Mouse (Mus musculus): ENCODE measurements around the gene 1700034J05Rik.

Gene 1700034J05Rik

DNA sequence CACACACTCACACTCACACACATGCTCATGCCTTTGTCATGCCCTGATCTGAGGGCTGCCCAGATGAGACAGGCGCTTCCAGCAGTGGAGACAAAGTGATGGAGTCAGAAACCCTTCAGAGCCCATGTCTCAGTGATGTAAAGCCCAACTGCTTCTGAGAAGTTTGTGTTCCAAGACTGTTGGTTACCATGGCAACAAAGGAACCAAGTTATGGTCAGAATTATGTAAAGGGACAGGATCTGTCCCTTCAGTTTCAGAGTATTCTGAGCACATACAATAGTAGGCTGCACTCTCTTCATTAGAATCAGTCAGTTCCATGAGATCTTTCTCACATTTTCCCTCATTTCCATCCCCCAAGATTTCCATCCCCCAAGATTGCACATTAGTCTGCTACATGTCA is at the start of gene 1700034J05Rik:
Gene 1700034J05Rik, minus strand, starts transcription at position 165 of the 400 bp plus-strand sequence.
- DNase-seq (ENCODE audit: low spot score), result no peak

DNA sequence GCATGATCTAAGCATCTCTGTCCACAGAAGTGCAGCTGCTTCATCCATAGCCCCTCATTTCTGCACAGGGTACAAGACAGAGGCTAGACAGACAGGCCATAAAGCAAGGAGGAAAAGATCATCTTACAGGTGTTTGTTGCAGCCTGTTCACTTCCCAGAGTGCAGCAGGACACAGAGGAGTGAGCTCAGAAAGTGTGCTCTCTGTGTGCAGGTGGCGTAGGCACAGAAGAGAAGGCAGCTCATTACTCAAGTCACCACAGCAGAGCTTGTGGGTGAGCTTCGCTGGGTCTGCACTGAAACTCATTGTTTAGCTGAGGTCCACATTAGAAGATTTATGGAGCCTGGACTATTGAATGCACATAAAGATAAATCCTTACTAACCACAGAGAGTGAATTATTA is 45.5 kb upstream of the 1700034J05Rik start:
- no peak for DNase-seq (ENCODE audit: low spot score)

DNA sequence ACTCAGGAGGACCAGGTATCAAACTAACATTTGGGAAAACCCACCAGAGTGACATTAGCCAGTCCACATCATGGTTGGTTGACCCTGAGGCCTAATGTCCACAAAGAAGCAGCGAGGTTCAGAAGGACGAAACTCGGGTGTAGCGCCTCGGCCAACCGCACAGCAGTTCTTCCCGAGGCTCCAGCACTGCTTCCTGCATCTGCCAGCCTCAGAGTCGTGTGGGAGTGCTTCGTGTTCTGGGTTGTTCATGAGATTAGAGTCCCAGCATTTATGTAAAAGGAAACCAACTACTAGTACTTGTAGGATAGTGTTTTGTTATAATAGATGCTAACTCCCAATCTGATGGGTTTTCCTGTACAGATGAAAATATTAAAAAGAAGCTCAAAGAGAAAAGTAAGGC is 45.1 kb upstream of the 1700034J05Rik start:
- DNase-seq (ENCODE audit: low spot score), result no peak

DNA sequence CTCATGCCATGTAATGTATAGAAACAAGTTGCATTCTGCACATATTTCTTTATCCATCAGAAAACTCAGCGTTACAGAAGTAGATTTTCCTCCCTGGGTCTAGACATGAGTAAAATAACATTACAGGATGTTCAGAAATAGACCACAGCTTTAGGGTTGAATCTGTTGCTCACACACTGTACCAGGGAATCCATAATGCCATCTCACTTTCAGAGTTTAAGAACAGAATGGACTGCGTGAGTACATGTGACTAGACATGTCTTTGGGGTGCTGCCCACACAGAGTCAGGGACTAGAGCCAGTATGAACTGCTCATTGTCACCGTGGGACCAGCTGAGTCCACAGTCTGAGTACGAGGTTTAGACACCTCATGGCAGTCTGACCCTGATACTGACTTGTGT is 44.5 kb upstream of the 1700034J05Rik start:
- DNase-seq (ENCODE audit: low spot score), result no peak

DNA sequence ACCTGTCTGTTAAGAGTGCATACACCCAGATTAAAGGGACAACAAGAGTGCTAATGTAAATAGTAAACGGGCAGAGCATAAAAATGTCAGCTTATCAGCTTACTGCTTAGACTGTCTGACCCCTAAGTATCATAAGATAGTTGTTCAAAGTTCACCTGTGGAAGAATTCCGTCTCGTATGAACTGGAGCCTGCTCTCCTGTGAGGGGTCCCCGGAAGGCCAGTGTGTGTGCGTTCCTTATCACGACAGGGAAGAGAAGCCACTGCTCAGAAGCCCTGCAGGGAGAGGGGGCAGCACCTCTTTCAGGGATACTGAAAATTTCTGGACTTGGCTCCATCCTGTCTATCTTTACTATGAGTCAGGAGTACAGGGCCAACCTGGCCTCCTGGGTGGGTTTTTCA is 42.8 kb upstream of the 1700034J05Rik start:
- DNase-seq (ENCODE audit: low spot score), result no peak

DNA sequence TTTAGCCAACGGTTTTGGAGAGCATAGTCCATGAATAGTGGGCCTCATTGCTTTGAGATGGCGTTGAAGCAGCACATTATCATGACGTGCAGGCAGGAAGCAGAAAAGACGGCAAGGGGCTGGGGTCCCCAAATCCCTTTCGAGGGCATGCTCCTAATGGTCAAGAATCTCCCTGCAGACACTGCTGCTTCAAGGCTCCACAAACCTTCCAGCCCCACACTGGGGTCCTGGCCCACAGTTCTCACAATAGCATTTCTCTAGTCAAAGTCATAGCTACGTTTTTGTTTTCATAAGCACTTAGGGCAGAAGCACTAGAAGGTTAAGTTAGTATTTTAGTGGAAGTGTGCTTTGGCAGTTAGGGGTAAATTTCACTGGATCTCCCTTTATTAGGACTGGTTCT is 41.7 kb upstream of the 1700034J05Rik start:
- DNase-seq (ENCODE audit: low spot score), result no peak

DNA sequence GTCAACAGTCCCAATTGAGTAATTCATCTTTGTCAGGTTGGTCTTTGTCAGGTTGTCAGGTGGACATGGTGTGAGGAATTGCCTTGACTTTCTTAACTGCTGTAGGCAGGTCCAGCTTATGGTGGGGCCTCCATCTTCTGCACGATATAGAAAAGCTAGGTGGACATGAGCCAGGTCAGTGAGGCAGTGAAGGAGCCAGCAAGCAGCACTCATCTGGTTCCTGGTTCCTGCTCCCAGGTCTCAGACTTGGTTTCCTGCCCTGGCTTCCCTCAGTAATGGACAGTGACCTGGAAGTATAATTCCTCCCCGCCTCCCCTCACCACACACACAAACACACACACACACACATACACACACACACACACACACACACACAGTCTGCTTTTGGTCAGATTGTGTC is 41.2 kb upstream of the 1700034J05Rik start:
- DNase-seq (ENCODE audit: low spot score), result no peak

DNA sequence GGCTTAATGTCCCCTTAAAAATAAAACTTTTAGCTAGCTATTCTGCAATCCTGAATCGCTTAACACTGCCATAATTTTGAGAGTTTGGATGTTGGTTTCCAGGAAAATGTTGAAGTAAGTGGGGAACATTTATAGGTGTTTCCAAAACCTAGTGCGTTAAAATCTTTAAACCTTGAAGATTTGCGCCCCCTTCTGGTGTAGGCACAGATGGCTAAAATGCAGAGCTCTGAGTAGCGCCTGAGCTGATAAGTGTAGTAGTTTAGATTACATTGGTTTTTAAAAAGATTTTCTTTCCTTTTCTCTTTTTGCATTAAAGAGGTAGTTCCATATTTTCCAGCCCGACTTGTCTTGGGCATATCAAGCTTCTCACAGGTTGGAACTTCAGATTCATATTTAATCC is 40.0 kb upstream of the 1700034J05Rik start:
- peak; percentile 69 for DNase-seq (ENCODE audit: low spot score)

DNA sequence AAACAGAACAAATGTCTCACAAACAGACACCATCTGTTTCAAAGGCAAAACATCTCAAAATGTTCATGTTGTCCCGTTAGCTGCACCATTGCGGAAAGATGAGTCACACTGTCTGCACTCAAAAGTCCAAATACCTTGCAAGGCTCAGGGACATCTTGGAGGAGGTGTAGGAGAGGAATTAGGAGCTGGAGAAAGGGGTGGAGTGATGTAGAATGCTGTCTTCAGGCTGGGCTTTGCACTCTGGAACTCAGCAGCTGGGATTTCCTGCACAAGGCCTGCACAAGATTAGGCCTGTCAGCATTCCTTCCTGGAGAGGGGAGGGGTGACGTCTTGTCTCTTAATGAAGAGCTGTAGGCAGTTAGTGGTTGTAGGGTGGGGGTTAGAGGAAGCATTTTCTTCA is 30.3 kb upstream of the 1700034J05Rik start:
- no peak for DNase-seq (ENCODE audit: low spot score)

DNA sequence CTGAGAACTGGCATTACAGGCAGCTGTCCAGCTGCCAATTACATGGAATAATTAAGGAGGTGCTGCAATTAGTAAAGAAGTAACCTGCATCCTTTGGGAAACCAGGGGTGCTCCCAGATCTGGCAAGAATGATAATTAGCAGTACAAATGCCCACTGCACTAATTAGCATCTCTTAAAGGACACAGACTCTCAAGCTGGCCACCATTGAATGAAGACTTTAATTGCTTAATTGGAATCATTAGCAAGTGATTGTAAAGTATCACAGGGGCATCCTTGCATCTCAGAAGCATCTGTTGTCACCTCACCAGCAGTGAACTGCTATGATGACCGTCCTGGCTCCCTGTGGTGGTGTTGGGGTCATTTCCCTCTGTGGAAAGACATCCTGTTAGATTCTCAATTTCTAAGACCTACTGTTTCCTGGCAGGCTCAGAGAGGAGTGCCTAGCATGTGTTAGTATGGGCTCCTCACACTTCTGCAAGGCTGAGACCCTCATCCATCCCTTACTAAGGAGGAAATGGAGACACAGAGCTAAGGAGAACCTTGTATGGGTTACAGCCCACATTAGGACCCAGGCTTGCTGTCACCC is 27.1 kb upstream of the 1700034J05Rik start:
- no peak for DNase-seq (ENCODE audit: low spot score)

DNA sequence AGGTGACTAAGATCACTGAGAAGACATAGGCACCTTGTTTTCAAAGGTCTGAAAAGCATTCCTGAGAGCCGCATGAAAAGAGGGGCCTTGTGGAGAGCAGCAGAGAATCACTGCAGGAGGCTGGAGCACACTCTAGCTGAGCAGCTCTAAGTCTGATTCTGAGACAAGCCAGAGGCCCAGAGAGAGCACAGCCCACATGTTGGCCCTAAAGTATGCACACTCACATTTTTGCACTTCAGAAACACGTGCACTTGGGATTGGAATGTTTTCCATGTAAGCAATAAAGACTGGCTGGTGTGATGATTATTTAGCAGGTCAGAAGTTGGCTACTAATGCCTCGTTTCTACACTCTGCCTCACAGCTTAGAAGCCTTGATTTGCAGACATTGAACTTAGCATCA is 25.7 kb upstream of the 1700034J05Rik start:
- DNase-seq (ENCODE audit: low spot score), result peak; percentile 57

DNA sequence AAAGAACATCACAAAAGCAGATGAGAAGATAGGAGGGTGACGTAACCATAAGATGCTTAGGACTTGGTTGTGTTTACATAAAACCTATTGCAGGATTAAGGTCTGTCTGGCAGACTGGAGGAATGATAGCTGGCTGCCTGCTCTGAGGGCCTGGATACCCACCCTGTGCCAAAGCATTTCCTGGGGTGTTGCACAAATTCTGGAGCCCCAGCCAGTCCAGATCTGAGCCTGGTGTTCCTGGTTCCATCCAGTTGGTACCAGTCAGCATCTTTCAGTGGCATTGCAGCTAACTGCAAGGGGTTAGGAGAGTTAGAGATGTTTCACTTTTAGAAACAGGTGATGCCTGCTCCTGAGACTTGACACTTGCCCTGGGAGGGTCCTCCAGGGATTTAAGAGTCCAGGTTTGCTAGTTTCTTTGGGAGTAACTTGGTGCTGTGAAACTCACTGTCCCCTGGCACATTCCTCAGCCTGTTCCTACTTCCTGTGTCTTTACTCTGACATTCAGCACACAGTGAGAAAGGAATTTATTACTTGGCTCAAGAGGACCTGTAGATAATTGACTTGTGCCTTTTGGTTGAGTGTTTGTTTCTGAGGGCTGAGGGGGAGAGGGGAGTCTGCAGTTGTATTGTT is 25.0 kb upstream of the 1700034J05Rik start:
- DNase-seq (ENCODE audit: low spot score), result no peak

DNA sequence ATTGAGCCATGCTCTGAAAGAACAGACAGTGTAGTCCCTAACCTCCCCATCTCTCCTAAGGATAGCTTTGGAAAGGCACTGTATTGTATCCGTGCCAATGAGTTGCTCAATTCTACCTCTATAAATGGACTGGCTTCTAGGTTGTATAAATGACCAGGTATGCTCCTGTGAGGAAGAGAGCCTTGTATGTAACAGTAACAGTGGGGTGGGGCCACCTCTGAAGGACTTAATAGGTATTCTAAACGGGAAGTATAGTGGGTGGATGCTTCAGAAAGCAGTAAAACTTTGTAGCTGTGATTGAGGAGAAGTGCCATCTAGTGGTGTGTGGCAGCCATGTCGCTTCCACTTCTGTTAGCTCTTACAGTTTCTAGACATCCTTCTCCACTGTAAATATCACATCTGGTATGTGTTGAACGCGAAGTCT is 24.5 kb upstream of the 1700034J05Rik start:
- DNase-seq (ENCODE audit: low spot score), result peak; percentile 43

DNA sequence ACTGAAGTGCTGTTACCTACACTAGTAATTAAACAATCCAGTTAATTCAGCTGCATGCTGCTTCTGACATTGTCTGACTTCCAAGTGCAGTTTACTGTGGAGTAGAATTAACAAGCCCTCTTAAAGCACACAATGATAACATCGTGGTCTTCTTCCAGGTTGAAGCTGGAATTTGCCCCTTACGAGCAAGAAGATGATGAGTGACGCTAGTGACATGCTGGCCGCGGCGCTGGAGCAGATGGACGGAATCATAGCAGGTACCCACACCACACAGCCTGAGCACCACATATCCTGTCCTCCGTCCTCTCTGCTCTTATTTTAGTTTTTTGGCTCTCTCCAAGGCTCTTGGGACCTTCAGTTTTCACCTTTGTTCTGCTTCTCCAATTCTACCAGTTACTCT is 22.2 kb upstream of the 1700034J05Rik start:
- DNase-seq (ENCODE audit: low spot score), result no peak

DNA sequence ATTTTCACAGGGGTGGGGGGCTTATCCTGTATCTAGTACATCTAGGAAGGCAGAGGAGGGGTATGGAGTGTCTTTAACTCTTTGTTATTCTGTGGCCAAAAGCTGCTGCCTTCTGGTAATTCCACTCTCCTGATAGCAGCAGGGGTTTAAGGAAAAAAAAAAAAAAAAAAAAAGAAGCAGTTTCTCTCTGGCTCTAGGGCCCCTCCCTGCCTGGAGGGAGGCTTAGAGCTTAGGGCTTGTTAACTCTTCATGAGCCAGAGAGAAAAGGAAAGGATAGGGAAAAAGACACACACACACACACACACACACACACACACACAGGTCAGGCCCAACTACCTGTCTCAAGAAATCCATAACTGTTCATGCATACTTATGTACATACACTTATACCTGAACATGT is 19.6 kb upstream of the 1700034J05Rik start:
- DNase-seq (ENCODE audit: low spot score), result no peak

DNA sequence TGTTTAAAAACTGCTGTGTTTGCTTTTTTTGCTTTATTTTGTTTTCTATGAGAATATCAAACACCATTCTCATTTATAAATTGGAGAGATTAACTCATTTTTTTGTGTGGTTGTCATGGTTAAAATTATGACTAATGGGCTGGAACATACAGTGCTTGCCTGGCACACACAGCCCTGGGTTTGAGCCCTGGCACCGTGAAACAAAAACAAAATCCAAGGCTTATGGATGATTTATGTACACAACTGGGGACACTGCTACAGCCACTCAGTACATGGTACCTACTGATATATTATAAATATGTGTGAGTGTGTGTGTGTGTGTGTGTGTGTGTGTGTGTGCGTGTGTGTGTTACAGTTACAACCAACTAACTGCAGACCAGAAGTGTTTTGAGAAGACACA is 19.2 kb upstream of the 1700034J05Rik start:
- DNase-seq (ENCODE audit: low spot score), result no peak

DNA sequence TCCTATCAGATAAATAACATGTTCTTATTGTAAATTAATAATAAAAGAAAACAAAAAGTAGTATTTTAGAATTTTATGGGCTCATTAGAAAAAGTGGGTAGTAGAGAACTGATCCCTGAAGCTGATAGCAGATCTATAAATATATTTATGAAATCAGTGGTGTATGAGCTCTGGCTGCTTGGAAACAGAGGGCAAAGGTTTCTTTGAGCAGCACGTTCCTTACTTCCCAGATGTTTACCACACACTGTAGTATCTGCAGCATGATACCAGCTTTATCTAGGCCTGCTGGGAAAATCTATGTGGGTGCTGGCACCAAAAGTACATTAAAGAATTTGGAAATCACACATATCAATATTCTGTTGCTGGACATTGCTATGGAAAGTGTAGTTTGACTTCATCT is 18.5 kb upstream of the 1700034J05Rik start:
- no peak for DNase-seq (ENCODE audit: low spot score)

DNA sequence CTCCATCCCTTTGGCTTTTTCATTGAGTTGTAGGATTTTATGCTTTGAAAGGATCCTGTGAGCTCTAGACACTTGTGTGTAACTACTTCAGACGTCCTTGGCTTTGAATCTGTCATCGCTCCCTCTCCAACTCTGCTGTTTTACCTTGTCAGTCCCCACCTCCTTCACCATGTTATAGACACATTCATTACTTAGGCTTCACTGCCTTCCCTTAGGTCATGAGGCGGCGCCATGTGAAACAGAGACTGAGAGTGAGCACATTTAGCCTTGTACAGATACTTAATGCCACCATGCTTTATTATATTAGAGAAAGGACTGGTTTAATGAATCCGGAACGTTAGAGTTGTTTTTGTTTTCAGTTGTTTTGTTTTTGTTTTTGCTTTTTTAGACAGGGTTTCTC is 17.8 kb upstream of the 1700034J05Rik start:
- DNase-seq (ENCODE audit: low spot score), result no peak

DNA sequence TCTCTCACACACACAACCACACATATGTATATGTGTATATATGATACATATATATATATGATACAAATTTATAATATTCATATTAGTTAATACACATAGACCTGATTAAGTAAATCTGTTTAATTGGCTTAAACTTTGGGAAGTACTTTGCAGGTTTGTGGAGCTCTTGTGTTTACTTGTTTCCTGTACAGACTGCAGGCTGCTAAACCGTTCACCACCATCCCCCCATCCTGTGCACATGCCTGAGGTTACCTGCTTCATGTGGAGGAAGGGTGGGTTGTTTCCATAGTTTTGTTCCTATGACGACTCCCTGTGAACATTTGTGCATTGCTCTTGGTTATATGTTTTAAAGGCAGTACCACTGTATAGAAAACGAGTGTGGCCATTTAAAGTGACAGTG is 17.1 kb upstream of the 1700034J05Rik start:
- DNase-seq (ENCODE audit: low spot score), result no peak

DNA sequence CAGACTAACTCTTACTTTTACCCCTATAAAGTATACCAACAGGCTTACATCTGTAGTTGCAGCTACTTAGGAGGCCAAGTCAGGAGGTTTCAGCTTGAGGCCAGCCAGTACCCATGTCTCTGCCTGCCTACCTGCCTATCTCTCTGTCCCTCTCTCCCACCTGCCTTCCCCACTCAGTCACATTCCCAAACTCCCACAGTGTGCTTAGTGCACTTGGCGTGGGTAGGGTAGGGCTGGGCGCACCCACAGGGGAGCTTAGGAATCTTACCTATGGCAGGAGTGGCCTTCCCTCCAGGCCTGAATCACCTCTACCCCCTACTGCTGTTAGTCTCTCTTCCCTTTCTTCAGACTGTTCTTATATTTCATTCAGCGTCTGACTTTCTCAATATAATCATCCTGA is 16.6 kb upstream of the 1700034J05Rik start:
- peak; percentile 35 for DNase-seq (ENCODE audit: low spot score)

DNA sequence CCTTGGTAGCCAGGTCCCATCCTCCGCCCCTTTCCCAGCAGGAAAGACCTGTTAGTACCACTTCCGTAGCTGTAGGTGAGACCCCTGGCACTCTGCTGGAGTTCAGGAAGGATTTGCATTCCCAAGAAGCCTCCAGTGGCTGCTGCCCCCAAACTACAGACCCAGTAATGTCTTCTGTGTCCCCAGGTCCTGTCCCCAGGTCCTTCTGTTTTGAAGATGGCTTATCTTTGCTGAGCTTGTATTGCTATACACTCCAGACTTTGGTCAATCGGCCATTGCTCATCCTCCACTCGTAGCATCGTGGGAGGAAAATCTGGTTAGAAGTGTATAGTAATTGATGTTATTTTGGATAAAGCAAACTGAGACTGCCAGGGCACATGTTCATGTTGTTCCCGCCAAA is 13.6 kb upstream of the 1700034J05Rik start:
- DNase-seq (ENCODE audit: low spot score), result no peak

DNA sequence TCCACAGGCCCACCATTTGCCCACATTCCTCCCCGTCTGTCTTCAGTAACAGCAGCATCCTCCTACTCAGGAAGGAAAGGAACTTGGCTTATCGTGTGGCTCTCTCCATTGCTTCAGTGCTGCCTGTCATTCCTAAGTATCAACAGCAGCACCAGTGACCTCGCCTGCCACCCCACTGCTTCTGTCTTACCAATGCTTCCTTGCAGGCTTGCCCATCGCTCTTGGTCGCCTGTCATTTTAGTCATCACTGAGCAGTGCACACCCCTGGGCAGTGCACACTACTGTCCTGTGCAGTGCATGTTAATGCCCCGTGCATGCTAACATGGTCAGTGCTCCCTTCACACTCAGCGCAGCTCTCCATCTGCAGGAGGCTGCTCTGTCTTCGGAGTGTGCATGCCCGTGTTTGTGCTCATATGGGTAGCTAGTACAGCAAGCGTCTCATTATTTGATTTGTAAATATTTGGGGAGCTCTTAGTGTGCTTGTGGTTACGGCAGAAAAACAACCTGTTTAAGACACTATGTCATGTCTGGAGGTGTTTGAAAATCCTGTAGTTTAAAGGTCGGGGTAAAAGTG is 12.3 kb upstream of the 1700034J05Rik start:
- DNase-seq (ENCODE audit: low spot score), result no peak

DNA sequence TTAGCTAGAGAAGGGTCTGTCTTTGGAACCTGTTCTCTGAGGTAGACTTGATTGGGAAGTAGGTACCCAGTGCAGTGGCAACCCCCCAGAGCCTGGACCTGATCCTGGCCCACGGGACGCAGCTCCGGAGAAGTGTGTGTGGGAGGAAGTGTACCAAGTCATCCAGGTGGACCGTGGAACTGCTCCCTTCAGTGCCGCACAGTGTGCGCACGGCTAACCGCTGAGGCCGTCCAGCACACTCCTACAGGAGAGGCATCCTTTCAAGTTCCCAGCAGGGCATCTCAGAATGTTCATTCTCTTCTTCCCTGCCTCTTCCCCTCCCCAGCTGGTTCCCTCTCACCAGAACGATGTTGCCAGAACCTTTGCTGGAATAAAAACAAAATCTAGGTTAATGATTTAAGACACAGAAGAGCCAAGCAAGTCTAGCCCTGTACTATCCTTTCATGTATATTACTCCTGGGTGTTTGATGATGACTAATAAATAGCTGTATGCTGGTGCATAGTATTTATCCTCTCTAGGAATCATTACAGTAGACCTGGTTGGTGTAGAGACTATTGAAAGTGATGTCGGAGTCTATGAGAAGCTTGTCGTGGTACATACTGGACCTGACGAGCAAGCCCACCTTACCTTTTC is 11.0 kb upstream of the 1700034J05Rik start:
- DNase-seq (ENCODE audit: low spot score), result no peak
